Mouse (Mus musculus): ENCODE measurements around the gene Mpg. TPM values are rescaled to one million over a fixed set of nuclear protein-coding genes. Genes with fewer than 3 reads are reported as not detected.

Mpg gene
- total and polyA plus RNA-seq, 2 experiments from 2014 or later, result 15.0 to 22.8 TPM

DNA sequence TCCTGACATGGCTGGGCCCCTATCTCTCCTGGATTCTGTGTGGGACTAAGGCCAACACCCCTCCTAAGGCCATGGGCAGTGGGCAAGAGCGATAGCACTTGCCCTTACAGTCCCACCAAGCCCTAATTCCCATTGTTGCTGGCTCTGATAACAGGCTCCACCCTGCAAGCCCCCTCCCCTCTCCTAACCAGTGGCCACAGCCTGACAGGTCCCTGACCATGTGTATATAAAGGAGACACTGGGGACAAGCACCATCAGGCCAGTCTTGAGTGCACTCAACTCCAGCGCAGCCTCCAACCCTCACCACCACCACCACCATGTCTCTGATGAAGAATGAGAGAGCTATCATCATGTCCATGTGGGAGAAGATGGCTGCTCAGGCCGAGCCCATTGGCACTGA, 50.0 kb downstream of the Mpg start, which contains the start of gene Hba-x:
Hba-x (plus strand) TSS at position 54 of the 400 bp plus-strand sequence.
- H3K4me2 ChIP-seq (ENCODE audit: low read depth, low read length), result no peak within 1 kb of the TSS
- H3K27me3 ChIP-seq (ENCODE audit: control insufficient read depth, insufficient read depth, low read length), result peaks cover 36% of the 10 kb centered on the region
- no peak within 1 kb of the TSS for H3K9ac ChIP-seq (replicated peaks; ENCODE audit: low read depth, low read length)
- no peak for TF ChIP-seq EP300 (IDR thresholded peaks at IDR 0.05; ENCODE audit: low read depth)
- no peak for TF ChIP-seq CTCF (IDR thresholded peaks at IDR 0.05; ENCODE audit: low read depth)
- DNase-seq (ENCODE audit: low spot score), result no peak
- H3K27ac ChIP-seq (ENCODE audit: low read depth), result no peak within 1 kb of the TSS
- no peaks in the 10 kb centered on the region for H3K4me1 ChIP-seq (ENCODE audit: control insufficient read depth, insufficient read depth)
- H3K4me3 ChIP-seq (ENCODE audit: low read depth, low read length), result no peak within 1 kb of the TSS
- no peaks in the 10 kb centered on the region for H3K9me3 ChIP-seq (replicated peaks; ENCODE audit: control insufficient read depth, low read length)
- no peaks in the 10 kb centered on the region for H3K36me3 ChIP-seq (replicated peaks; ENCODE audit: control insufficient read depth, insufficient read depth, low read length)
- no peak for ATAC-seq (ENCODE audit: insufficient read depth, low read depth)
- 43% methylated on average over 3 of the region's 3 CpGs for WGBS

DNA sequence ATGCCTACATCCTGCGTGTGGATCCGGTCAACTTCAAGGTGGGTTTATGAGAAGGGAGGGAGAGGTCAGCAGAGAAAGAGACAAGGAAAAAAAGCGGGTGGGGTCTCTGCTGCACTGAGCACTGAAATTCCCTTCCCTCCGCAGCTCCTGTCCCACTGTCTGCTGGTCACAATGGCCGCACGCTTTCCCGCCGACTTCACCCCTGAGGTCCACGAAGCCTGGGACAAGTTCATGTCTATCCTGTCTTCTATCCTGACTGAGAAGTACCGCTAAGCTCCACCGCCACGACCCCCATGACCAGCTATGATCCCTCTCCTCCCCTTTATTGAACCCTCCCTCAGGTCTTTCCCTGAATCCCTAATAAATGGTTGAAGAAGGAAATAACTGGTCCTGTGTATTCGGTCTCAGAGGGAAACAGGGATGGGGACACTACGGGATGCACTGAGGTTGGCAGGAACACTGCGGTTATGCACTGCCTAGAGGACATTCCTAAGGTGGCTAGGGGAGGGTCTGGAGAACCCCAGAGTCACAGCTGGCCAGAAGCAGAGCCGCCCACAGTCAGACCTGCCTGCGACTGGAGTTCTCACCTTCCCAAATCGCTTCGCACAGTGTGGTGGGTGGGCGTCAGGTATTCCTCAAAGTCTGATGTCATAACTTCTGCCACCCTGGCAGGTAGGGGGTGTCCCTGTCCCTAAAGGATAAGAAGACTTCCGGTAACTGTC, 51.6 kb downstream of the Mpg start:
- no peak for DNase-seq (ENCODE audit: low spot score)
- H3K27me3 ChIP-seq (ENCODE audit: control insufficient read depth, insufficient read depth, low read length), result peaks cover 36% of the 10 kb centered on the region
- H3K4me1 ChIP-seq (ENCODE audit: control insufficient read depth, insufficient read depth), result no peaks in the 10 kb centered on the region
- 55% methylated on average over 21 of the region's 21 CpGs for WGBS
- ATAC-seq (ENCODE audit: insufficient read depth, low read depth), result no peak
- H3K9ac ChIP-seq (replicated peaks; ENCODE audit: low read depth, low read length), result no peak overlapping the region
- no peaks in the 10 kb centered on the region for H3K36me3 ChIP-seq (replicated peaks; ENCODE audit: control insufficient read depth, insufficient read depth, low read length)
- H3K9me3 ChIP-seq (replicated peaks; ENCODE audit: control insufficient read depth, low read length), result no peaks in the 10 kb centered on the region
- no peak overlapping the region for H3K4me3 ChIP-seq (ENCODE audit: low read depth, low read length)
- TF ChIP-seq CTCF (IDR thresholded peaks at IDR 0.05; ENCODE audit: low read depth) (no peak), EP300 (IDR thresholded peaks at IDR 0.05; ENCODE audit: low read depth) (no peak)
- H3K4me2 ChIP-seq (ENCODE audit: low read depth, low read length), result no peak overlapping the region
- H3K27ac ChIP-seq (ENCODE audit: low read depth), result no peak overlapping the region

- TF ChIP-seq CTCF (IDR thresholded peaks at IDR 0.05; ENCODE audit: low read depth), result no peak
- TF ChIP-seq EP300 (IDR thresholded peaks at IDR 0.05; ENCODE audit: low read depth), result no peak
- H3K36me3 ChIP-seq (replicated peaks; ENCODE audit: control insufficient read depth, insufficient read depth, low read length), result no peaks in the 10 kb centered on the region
- no peak overlapping the region for H3K4me3 ChIP-seq (ENCODE audit: low read depth, low read length)
- DNase-seq (ENCODE audit: low spot score), result no peak
- H3K9me3 ChIP-seq (replicated peaks; ENCODE audit: control insufficient read depth, low read length), result no peaks in the 10 kb centered on the region
- 72% methylated on average over 12 of the region's 12 CpGs for WGBS
- peaks cover 36% of the 10 kb centered on the region for H3K27me3 ChIP-seq (ENCODE audit: control insufficient read depth, insufficient read depth, low read length)
- no peak overlapping the region for H3K4me2 ChIP-seq (ENCODE audit: low read depth, low read length)
- H3K4me1 ChIP-seq (ENCODE audit: control insufficient read depth, insufficient read depth), result no peaks in the 10 kb centered on the region
- H3K27ac ChIP-seq (ENCODE audit: low read depth), result no peak overlapping the region
- no peak for ATAC-seq (ENCODE audit: insufficient read depth, low read depth)
- H3K9ac ChIP-seq (replicated peaks; ENCODE audit: low read depth, low read length), result no peak overlapping the region
Measured at GRCm38 (mm10) chr11:32278458-32278957, 52.2 kb downstream of the Mpg start.

DNA sequence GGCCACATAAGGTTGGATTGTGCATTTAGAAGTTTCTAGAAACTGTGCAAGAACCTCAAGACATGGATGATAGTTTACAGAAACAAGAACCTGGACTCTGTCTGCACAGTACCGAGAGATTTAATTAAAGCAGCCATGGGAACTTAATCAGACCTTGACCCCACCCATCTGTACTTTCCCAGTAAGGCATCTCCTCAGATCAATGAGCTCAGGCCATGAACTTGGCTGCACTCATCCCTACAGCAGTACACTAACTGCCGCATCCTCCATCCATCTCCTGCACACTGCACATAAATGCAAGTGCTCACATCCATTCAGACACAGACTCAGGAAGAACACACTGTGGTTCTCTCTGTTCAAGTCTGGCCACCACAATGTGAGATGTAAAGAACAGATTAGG, 54.3 kb downstream of the Mpg start:
- no peak overlapping the region for H3K27ac ChIP-seq (ENCODE audit: low read depth)
- no peaks in the 10 kb centered on the region for H3K9me3 ChIP-seq (replicated peaks; ENCODE audit: control insufficient read depth, low read length)
- no peak for TF ChIP-seq EP300 (IDR thresholded peaks at IDR 0.05; ENCODE audit: low read depth)
- no peak for TF ChIP-seq CTCF (IDR thresholded peaks at IDR 0.05; ENCODE audit: low read depth)
- H3K27me3 ChIP-seq (ENCODE audit: control insufficient read depth, insufficient read depth, low read length), result peaks cover 36% of the 10 kb centered on the region
- H3K36me3 ChIP-seq (replicated peaks; ENCODE audit: control insufficient read depth, insufficient read depth, low read length), result no peaks in the 10 kb centered on the region
- DNase-seq (ENCODE audit: low spot score) (no peak), ATAC-seq (ENCODE audit: insufficient read depth, low read depth) (no peak)
- no peak overlapping the region for H3K9ac ChIP-seq (replicated peaks; ENCODE audit: low read depth, low read length)
- 74% methylated on average over 2 of the region's 2 CpGs for WGBS
- H3K4me1 ChIP-seq (ENCODE audit: control insufficient read depth, insufficient read depth), result no peaks in the 10 kb centered on the region
- no peak overlapping the region for H3K4me3 ChIP-seq (ENCODE audit: low read depth, low read length)
- no peak overlapping the region for H3K4me2 ChIP-seq (ENCODE audit: low read depth, low read length)

GRCm38 (mm10) chr11:32281416-32282144, 55.3 kb downstream of the Mpg start:
- H3K9ac ChIP-seq (replicated peaks; ENCODE audit: low read depth, low read length), result no peak overlapping the region
- 76% methylated on average over 1 of the region's 1 CpGs for WGBS

More at GRCm38 (mm10) chr11:32281416-32282144, 55.3 kb downstream of the Mpg start:
- H3K9me3 ChIP-seq (replicated peaks; ENCODE audit: control insufficient read depth, low read length), result no peaks in the 10 kb centered on the region
- ATAC-seq (ENCODE audit: insufficient read depth, low read depth), result no peak
- H3K27me3 ChIP-seq (ENCODE audit: control insufficient read depth, insufficient read depth, low read length), result peaks cover 30% of the 10 kb centered on the region
- DNase-seq (ENCODE audit: low spot score), result no peak
- no peak overlapping the region for H3K4me3 ChIP-seq (ENCODE audit: low read depth, low read length)
- TF ChIP-seq EP300 (IDR thresholded peaks at IDR 0.05; ENCODE audit: low read depth) (no peak), CTCF (IDR thresholded peaks at IDR 0.05; ENCODE audit: low read depth) (no peak)
- H3K4me1 ChIP-seq (ENCODE audit: control insufficient read depth, insufficient read depth), result no peaks in the 10 kb centered on the region
- no peaks in the 10 kb centered on the region for H3K36me3 ChIP-seq (replicated peaks; ENCODE audit: control insufficient read depth, insufficient read depth, low read length)
- no peak overlapping the region for H3K27ac ChIP-seq (ENCODE audit: low read depth)
- H3K4me2 ChIP-seq (ENCODE audit: low read depth, low read length), result no peak overlapping the region

Other genes with a start within 250 kb of the Mpg start
- 1.1 and 3.7 TPM in 2 replicates for gene Nsg2, start 226.0 kb upstream of the Mpg start, total RNA-seq (2014; rRNA removed; ENCODE audit: low replicate concordance)
- 1.2 and 1.7 TPM in 2 replicates for gene Nsg2, start 226.0 kb upstream of the Mpg start, polyA plus RNA-seq (2015; fragmentation: Nextera tagmentation; extraction: Ambion mirVana)
- gene Il9r, start 26.2 kb upstream of the Mpg start, total RNA-seq (2014; rRNA removed; ENCODE audit: low replicate concordance), result not detected in 2 replicates
- gene Il9r, start 26.2 kb upstream of the Mpg start, polyA plus RNA-seq (2015; fragmentation: Nextera tagmentation; extraction: Ambion mirVana), result 0.03 and 0.14 TPM in 2 replicates
- gene Snrnp25, start 21.1 kb upstream of the Mpg start, total RNA-seq (2014; rRNA removed; ENCODE audit: low replicate concordance), result 12.9 and 16.1 TPM in 2 replicates
- gene Snrnp25, start 21.1 kb upstream of the Mpg start, polyA plus RNA-seq (2015; fragmentation: Nextera tagmentation; extraction: Ambion mirVana), result 27.1 and 28.0 TPM in 2 replicates
- gene Rhbdf1, start 4.2 kb upstream of the Mpg start, total RNA-seq (2014; rRNA removed; ENCODE audit: low replicate concordance), result 68.9 and 69.2 TPM in 2 replicates
- gene Rhbdf1, start 4.2 kb upstream of the Mpg start, polyA plus RNA-seq (2015; fragmentation: Nextera tagmentation; extraction: Ambion mirVana), result 21.9 and 25.2 TPM in 2 replicates
- 26.4 and 64.1 TPM in 2 replicates for gene Nprl3, start 41.2 kb downstream of the Mpg start, total RNA-seq (2014; rRNA removed; ENCODE audit: low replicate concordance)
- 29.9 and 30.4 TPM in 2 replicates for gene Nprl3, start 41.2 kb downstream of the Mpg start, polyA plus RNA-seq (2015; fragmentation: Nextera tagmentation; extraction: Ambion mirVana)
- 1.2 TPM in 1 of 2 replicates, not detected in the other for gene Hba-x, start 49.9 kb downstream of the Mpg start, total RNA-seq (2014; rRNA removed; ENCODE audit: low replicate concordance)
- 0.40 and 0.68 TPM in 2 replicates for gene Hba-x, start 49.9 kb downstream of the Mpg start, polyA plus RNA-seq (2015; fragmentation: Nextera tagmentation; extraction: Ambion mirVana)
- 1,456 and 1,841 TPM in 2 replicates for gene Hba-a1, start 57.0 kb downstream of the Mpg start, total RNA-seq (2014; rRNA removed; ENCODE audit: low replicate concordance)
- 2,150 and 3,333 TPM in 2 replicates for gene Hba-a1, start 57.0 kb downstream of the Mpg start, polyA plus RNA-seq (2015; fragmentation: Nextera tagmentation; extraction: Ambion mirVana)
- not detected in 2 replicates for gene Hbq1b, start 60.5 kb downstream of the Mpg start, total RNA-seq (2014; rRNA removed; ENCODE audit: low replicate concordance)
- 0.38 and 0.90 TPM in 2 replicates for gene Hbq1b, start 60.5 kb downstream of the Mpg start, polyA plus RNA-seq (2015; fragmentation: Nextera tagmentation; extraction: Ambion mirVana)
- 5,955 and 6,390 TPM in 2 replicates for gene Hba-a2, start 70.0 kb downstream of the Mpg start, total RNA-seq (2014; rRNA removed; ENCODE audit: low replicate concordance)
- gene Hba-a2, start 70.0 kb downstream of the Mpg start, polyA plus RNA-seq (2015; fragmentation: Nextera tagmentation; extraction: Ambion mirVana), result 5,218 and 8,165 TPM in 2 replicates
- gene Hbq1a, start 73.6 kb downstream of the Mpg start, total RNA-seq (2014; rRNA removed; ENCODE audit: low replicate concordance), result not detected in 2 replicates
- gene Hbq1a, start 73.6 kb downstream of the Mpg start, polyA plus RNA-seq (2015; fragmentation: Nextera tagmentation; extraction: Ambion mirVana), result 0.34 TPM in 1 of 2 replicates, not detected in the other
- 12.4 and 19.0 TPM in 2 replicates for gene Sh3pxd2b, start 121.3 kb downstream of the Mpg start, total RNA-seq (2014; rRNA removed; ENCODE audit: low replicate concordance)
- 3.3 and 3.8 TPM in 2 replicates for gene Sh3pxd2b, start 121.3 kb downstream of the Mpg start, polyA plus RNA-seq (2015; fragmentation: Nextera tagmentation; extraction: Ambion mirVana)
- gene Ubtd2, start 228.9 kb downstream of the Mpg start, total RNA-seq (2014; rRNA removed; ENCODE audit: low replicate concordance), result 22.1 and 25.0 TPM in 2 replicates
- gene Ubtd2, start 228.9 kb downstream of the Mpg start, polyA plus RNA-seq (2015; fragmentation: Nextera tagmentation; extraction: Ambion mirVana), result 11.5 and 11.6 TPM in 2 replicates